Mouse (Mus musculus) erythroblast, embryonic 14.5 days (primary cell): ENCODE measurements around the gene Cplane1.

Experiments used
- GATA1 ChIP-seq: IDR thresholded peaks from 2 replicates; pipeline ENCODE4 v1.6.1; 2012; ENCODE audit warnings: low read length, inconsistent platforms, mixed read lengths
- TAL1 ChIP-seq: IDR thresholded peaks from 3 replicates; pipeline ENCODE4 v1.6.1; 2012; ENCODE audit warnings: low read length, inconsistent platforms, mixed read lengths

- TF ChIP-seq GATA1 (no peak), TAL1 (no peak)
These were observed 45.9 kb downstream of the Cplane1 start for GRCm38 (mm10) chr15:8214811-8215210.
